Mouse (Mus musculus) midbrain, postnatal 0 days (tissue): ENCODE measurements around the gene Slpi. TPM values are rescaled to one million over a fixed set of nuclear protein-coding genes. Genes with fewer than 3 reads are reported as not detected.
A peak's percentile ranks its signal among the peaks of the same experiment; 100 is the strongest.

ENCODE experiments used
- ATAC-seq: fragments of 200-750 bp; cut with Nextera tagmentation; 2 replicates; pipeline ENCODE4 v1.8.0; 2017; ENCODE audit warnings: moderate number of reproducible peaks, mild to moderate bottlenecking, moderate TSS enrichment, moderate library complexity; ENCODE audit not compliant: low FRiP score
- DNase-seq: peaks from one replicate; pipeline ENCODE4 v3.0.0-alpha.2; 2015; ENCODE audit warnings: low spot score
- H3K27ac ChIP-seq: fragments of 300-500 bp; sonication (generic); 2 replicates; pipeline ENCODE4 v1.5.1; 2014; ENCODE audit warnings: low read depth, mild to moderate bottlenecking, low read length, mixed read lengths
- H3K27me3 ChIP-seq: fragments of 300-500 bp; sonication (generic); 2 replicates; pipeline ENCODE4 v1.6.1; 2014; ENCODE audit warnings: low read length, control low read depth, mixed read lengths; ENCODE audit not compliant: insufficient read depth
- H3K36me3 ChIP-seq: fragments of 300-500 bp; sonication (generic); 2 replicates; pipeline ENCODE4 v1.6.1; 2014; ENCODE audit warnings: low read length, control low read depth, mixed read lengths; ENCODE audit not compliant: insufficient read depth
- H3K4me1 ChIP-seq: fragments of 300-500 bp; sonication (generic); 2 replicates; pipeline ENCODE4 v1.6.1; 2014; ENCODE audit warnings: mild to moderate bottlenecking, control low read depth, antibody characterized with exemption, low read length, mixed read lengths; ENCODE audit not compliant: insufficient read depth
- H3K4me2 ChIP-seq: fragments of 300-500 bp; sonication (generic); 2 replicates; pipeline ENCODE4 v1.6.1; 2014; ENCODE audit warnings: low read depth, mild to moderate bottlenecking, low read length, mixed read lengths; ENCODE audit not compliant: poor library complexity, severe bottlenecking
- H3K4me3 ChIP-seq: fragments of 300-500 bp; sonication (generic); 2 replicates; pipeline ENCODE4 v1.5.1; 2014; ENCODE audit warnings: low read depth, mild to moderate bottlenecking, low read length, moderate library complexity
- H3K9ac ChIP-seq: fragments of 300-500 bp; sonication (generic); replicated peaks from 2 replicates; pipeline ENCODE4 v1.6.1; 2014; ENCODE audit warnings: mild to moderate bottlenecking, low read length, moderate library complexity, mixed read lengths; ENCODE audit not compliant: poor library complexity, severe bottlenecking
- H3K9me3 ChIP-seq: fragments of 300-500 bp; sonication (generic); 2 replicates; pipeline ENCODE4 v1.6.1; 2016; ENCODE audit warnings: low read length, control low read depth
- CTCF ChIP-seq: IDR thresholded peaks from 2 replicates; pipeline ENCODE4 v1.5.1; 2016; ENCODE audit warnings: antibody characterized with exemption, mild to moderate bottlenecking
- WGBS: fragments of 180-500 bp; shearing (Covaris S2); extraction: QIAGEN DNeasy Blood & Tissue Kit; methylation state at CpG from one replicate; pipeline ENCODE4 v1.1.7; 2014; 5-methylcytosine and 5-hydroxymethylcytosine counted together
- polyA plus RNA-seq: library from polyadenylated mRNA; unstranded; fragments of >200 nt; fragmentation: Nextera tagmentation; extraction: Ambion mirVana; gene quantifications from 2 replicates; pipeline ENCODE4 v1.2.1, GENCODE M21; 2015
- total RNA-seq: library from RNA; depleted of rRNA; stranded (reverse); fragments of >200 nt; gene quantifications from 2 replicates; pipeline ENCODE4 v1.2.3, GENCODE M21; 2014

Gene Slpi
- total and polyA plus RNA-seq, 2 experiments from 2014 or later = 0.36 TPM; not detected in 1

DNA sequence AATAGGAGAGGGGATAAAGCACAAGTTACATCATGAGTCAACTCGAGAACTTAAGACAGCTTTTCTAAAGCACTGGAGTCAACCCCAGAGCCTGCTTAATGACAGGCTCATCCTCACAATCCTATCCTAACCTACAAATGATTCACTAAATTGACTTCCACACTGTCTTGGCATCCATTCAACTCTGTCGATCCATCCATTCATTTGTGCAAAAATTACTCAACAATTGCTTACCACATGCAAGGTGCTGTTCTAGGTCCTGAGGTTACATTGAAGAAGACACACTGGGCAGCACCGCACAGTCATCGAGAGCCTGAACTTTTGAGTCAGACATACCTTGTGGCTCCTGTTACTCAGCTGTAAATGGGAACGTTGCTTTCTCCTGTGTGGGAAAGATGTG is 29.9 kb downstream of the Slpi start:
- ATAC-seq = no peak
- Histone ChIP-seq H3K9ac (no peak overlapping the region), H3K4me1 (no peaks in the 10 kb centered on the region), H3K9me3 (no peaks in the 10 kb centered on the region), H3K36me3 (no peaks in the 10 kb centered on the region), H3K27me3 (no peaks in the 10 kb centered on the region), H3K4me2 (no peak overlapping the region), H3K27ac (no peak overlapping the region), H3K4me3 (no peak overlapping the region)
- no peak for TF ChIP-seq CTCF
- 87% methylated on average over 5 of the region's 5 CpGs for WGBS
- no peak for DNase-seq

DNA sequence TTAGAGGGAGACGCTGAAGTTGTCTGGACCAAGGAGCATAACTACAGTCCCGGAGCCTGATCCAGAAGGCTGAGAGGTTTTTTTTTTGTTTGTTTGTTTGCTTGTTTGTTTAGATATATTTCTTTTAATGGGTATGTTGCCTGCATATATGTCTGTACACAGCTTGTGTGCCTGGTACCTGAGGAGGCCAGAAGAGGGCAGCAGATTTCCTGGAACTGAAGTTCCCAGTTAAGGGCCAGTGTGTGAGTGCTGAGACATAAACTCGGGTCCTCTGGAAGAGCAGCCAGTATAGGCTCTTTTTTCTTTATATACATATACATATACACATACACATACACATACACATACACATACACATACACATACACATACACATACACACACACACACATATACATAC is 30.5 kb downstream of the Slpi start:
- TF ChIP-seq CTCF = peak; percentile 30
- no peaks in the 10 kb centered on the region for H3K27me3 ChIP-seq
- no peak for DNase-seq
- no peaks in the 10 kb centered on the region for H3K9me3 ChIP-seq
- no peak overlapping the region for H3K27ac ChIP-seq
- no peak overlapping the region for H3K4me2 ChIP-seq
- H3K4me3 ChIP-seq = no peak overlapping the region
- H3K36me3 ChIP-seq = no peaks in the 10 kb centered on the region
- no peak for ATAC-seq
- 85% methylated on average over 3 of the region's 3 CpGs for WGBS
- no peaks in the 10 kb centered on the region for H3K4me1 ChIP-seq
- no peak overlapping the region for H3K9ac ChIP-seq

DNA sequence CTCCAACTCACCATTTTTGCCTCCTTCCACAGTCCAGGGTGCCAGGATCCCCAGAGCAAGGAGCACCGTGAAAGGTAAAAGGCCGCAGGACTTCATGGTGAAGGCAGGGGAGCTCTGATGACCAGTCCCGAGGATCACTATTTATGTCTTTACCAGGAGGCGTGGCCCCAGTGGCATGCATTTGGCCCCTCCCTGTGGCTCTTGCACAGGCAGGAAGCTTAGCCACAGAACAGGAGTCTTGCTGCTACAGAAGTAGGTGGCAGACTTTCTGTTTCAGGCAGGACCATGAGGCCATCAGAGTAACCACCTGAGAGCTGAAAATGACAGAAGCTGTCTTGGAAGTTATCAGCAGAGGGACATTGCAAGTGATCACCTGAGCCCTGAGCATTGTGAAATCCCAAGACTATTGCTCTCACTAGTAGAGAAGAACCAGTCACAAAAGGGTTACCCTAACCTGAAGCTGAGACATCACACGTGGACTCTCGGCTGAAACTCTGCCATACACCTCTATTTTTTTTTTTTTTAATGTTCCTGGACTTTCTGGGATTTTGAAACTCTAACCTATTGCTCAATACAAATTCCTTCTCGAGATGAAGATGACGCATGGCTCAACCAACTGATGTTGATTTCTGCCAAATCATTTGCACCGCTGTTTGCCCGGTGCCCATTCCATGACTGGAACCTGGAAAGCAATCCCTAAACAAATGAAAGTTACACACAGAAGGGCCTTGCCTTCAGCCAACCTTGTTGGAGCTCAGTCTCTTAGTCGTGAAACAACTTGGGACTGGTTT is 32.5 kb downstream of the Slpi start:
- DNase-seq = no peak
- H3K9ac ChIP-seq = no peak overlapping the region
- H3K27ac ChIP-seq = no peak overlapping the region
- 75% methylated on average over 11 of the region's 11 CpGs for WGBS
- no peaks in the 10 kb centered on the region for H3K9me3 ChIP-seq
- H3K4me1 ChIP-seq = no peaks in the 10 kb centered on the region
- H3K27me3 ChIP-seq = no peaks in the 10 kb centered on the region
- H3K36me3 ChIP-seq = no peaks in the 10 kb centered on the region
- H3K4me2 ChIP-seq = no peak overlapping the region
- TF ChIP-seq CTCF = no peak
- no peak for ATAC-seq
- H3K4me3 ChIP-seq = no peak overlapping the region

DNA sequence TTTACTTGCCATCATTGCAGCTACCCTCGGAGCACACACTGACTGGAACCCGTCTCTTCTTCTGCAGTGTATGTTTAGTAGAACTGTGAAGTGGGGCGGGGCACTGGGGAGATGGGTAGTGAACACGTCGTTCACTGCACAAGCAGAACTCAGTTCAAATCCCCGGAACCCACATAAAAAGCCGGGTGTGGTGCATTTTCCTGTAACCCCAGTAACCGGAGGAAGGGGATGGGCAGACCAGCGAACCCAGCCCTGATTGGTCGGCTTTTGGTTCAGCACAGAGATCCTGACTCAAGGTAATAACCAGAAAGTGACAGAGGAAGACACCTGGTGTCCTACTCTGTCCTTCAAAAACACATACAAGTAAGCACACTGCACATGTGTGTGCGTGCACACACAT is 35.5 kb downstream of the Slpi start:
- Histone ChIP-seq H3K4me1 (no peaks in the 10 kb centered on the region), H3K36me3 (no peaks in the 10 kb centered on the region), H3K4me2 (no peak overlapping the region), H3K9ac (no peak overlapping the region), H3K27me3 (no peaks in the 10 kb centered on the region), H3K27ac (no peak overlapping the region), H3K4me3 (no peak overlapping the region), H3K9me3 (no peaks in the 10 kb centered on the region)
- no peak for DNase-seq
- no peak for ATAC-seq
- no peak for TF ChIP-seq CTCF
- 96% methylated on average over 11 of the region's 11 CpGs for WGBS

DNA sequence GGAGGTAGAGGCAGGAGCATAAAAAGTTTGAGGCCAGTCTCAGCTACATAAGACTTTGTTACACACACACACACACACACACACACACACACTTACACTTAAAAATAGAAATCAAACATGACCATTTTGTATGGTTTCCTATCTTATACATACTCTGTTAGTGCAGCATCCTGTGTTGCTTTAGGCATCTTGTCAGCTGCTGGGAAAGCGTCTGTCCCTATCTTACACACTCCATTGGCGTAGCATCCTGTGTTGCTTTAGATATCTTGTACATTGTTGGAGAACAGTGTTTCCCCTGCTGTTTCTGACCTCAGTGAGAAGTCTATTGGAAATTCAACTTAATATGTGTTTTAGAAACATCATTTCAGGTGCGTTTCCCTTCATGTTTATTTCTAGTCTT is 36.2 kb downstream of the Slpi start:
- no peak for TF ChIP-seq CTCF
- H3K9ac ChIP-seq = no peak overlapping the region
- DNase-seq (no peak), ATAC-seq (no peak)
- no peaks in the 10 kb centered on the region for H3K9me3 ChIP-seq
- no peaks in the 10 kb centered on the region for H3K27me3 ChIP-seq
- no peaks in the 10 kb centered on the region for H3K4me1 ChIP-seq
- WGBS = 89% methylated on average over 3 of the region's 3 CpGs
- H3K36me3 ChIP-seq = no peaks in the 10 kb centered on the region
- no peak overlapping the region for H3K4me2 ChIP-seq
- H3K27ac ChIP-seq = no peak overlapping the region
- no peak overlapping the region for H3K4me3 ChIP-seq

DNA sequence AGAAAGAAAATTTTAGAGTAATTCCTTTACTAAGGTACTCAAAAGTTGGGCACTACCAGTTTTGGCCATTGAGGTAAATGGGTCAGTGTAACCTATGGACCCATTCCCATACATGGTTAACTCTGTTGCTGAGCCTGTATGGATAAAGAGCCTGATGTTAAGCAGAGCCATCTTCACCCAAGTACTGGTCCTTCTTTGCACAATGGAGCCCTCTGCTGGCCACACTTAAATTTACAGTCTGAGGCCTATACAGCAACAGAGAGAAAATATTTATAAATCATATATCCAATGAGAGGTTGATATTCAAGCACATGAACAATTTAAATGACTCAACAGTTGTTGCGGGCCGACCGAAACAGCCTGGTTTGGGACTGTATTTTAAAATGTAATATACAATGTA is 39.9 kb downstream of the Slpi start:
- H3K36me3 ChIP-seq = no peaks in the 10 kb centered on the region
- peak; percentile 51 for TF ChIP-seq CTCF
- H3K27me3 ChIP-seq = no peaks in the 10 kb centered on the region
- H3K9me3 ChIP-seq = no peaks in the 10 kb centered on the region
- WGBS = 93% methylated on average over 3 of the region's 3 CpGs
- H3K4me3 ChIP-seq = no peak overlapping the region
- ATAC-seq (no peak), DNase-seq (peak; percentile 18)
- H3K9ac ChIP-seq = no peak overlapping the region
- no peak overlapping the region for H3K4me2 ChIP-seq
- no peaks in the 10 kb centered on the region for H3K4me1 ChIP-seq
- no peak overlapping the region for H3K27ac ChIP-seq
